Mouse (Mus musculus) intestine, embryonic 15.5 days (tissue): Measurements from ENCODE around the gene Rad9a. TPM values are rescaled to one million over a fixed set of nuclear protein-coding genes. Genes with fewer than 3 reads are reported as not detected.
A peak's percentile ranks its signal among the peaks of the same experiment; 100 is the strongest.

Experiments used
- ATAC-seq: fragments of 200-750 bp; cut with Nextera tagmentation; 2 replicates; pipeline ENCODE4 v1.8.0; 2017; ENCODE audit warnings: moderate TSS enrichment, moderate library complexity
- H3K27ac ChIP-seq: fragments of 300-500 bp; sonication (generic); 2 replicates; pipeline ENCODE4 v1.5.1; 2015; ENCODE audit warnings: mild to moderate bottlenecking, inconsistent platforms
- H3K27me3 ChIP-seq: fragments of 300-500 bp; sonication (generic); replicated peaks from 2 replicates; pipeline ENCODE4 v1.6.1; 2015; ENCODE audit warnings: inconsistent platforms
- H3K36me3 ChIP-seq: fragments of 300-500 bp; sonication (generic); 2 replicates; pipeline ENCODE4 v1.6.1; 2015; ENCODE audit warnings: inconsistent platforms
- H3K4me1 ChIP-seq: fragments of 300-500 bp; sonication (generic); replicated peaks from 2 replicates; pipeline ENCODE4 v1.6.1; 2015; ENCODE audit warnings: inconsistent platforms
- H3K4me2 ChIP-seq: fragments of 300-500 bp; sonication (generic); replicated peaks from 2 replicates; pipeline ENCODE4 v1.6.1; 2015; ENCODE audit warnings: mild to moderate bottlenecking, inconsistent platforms
- H3K4me3 ChIP-seq: fragments of 300-500 bp; sonication (generic); replicated peaks from 2 replicates; pipeline ENCODE4 v1.5.1; 2015; ENCODE audit warnings: inconsistent platforms
- H3K9ac ChIP-seq: fragments of 300-500 bp; sonication (generic); 2 replicates; pipeline ENCODE4 v1.6.1; 2015; ENCODE audit warnings: inconsistent platforms
- H3K9me3 ChIP-seq: fragments of 300-500 bp; sonication (generic); 2 replicates; pipeline ENCODE4 v1.6.1; 2016; ENCODE audit warnings: inconsistent platforms
- WGBS: fragments of 180-500 bp; shearing (Covaris S2); methylation state at CpG from one replicate; pipeline ENCODE4 v1.1.7; 2015; 5-methylcytosine and 5-hydroxymethylcytosine counted together
- polyA plus RNA-seq: library from polyadenylated mRNA; unstranded; fragments of >200 nt; fragmentation: Nextera tagmentation; extraction: Ambion mirVana; gene quantifications from 2 replicates; pipeline ENCODE4 v1.2.1, GENCODE M21; 2015

Gene Rad9a
- polyA plus RNA-seq, 1 experiment from 2014 or later = 29.3 TPM

- Histone ChIP-seq H3K9me3 (no peaks in the 10 kb centered on the region), H3K27ac (no peak overlapping the region), H3K4me1 (peaks cover 31% of the 10 kb centered on the region), H3K4me3 (no peak overlapping the region), H3K9ac (no peak overlapping the region), H3K27me3 (no peaks in the 10 kb centered on the region), H3K4me2 (no peak overlapping the region), H3K36me3 (no peaks in the 10 kb centered on the region)
- no peak for ATAC-seq
- 59% methylated on average over 4 of the region's 4 CpGs for WGBS
Observed at GRCm38 (mm10) chr19:4228891-4229290, 27.4 kb upstream of the Rad9a start.

- Histone ChIP-seq H3K36me3 (0 out of 2 replicates have a peak, but pooled peaks cover 4% of the 10 kb centered on the region), H3K4me1 (peaks cover 35% of the 10 kb centered on the region)
Observed at GRCm38 (mm10) chr19:4227894-4228678, 26.6 kb upstream of the Rad9a start.

GRCm38 (mm10) chr19:4227446-4227845 lies 26.0 kb upstream of the Rad9a start:
- 69% methylated on average over 5 of the region's 5 CpGs for WGBS
- no peaks in the 10 kb centered on the region for H3K27me3 ChIP-seq
- no peak overlapping the region for H3K4me3 ChIP-seq
- H3K27ac ChIP-seq = no peak overlapping the region
- H3K36me3 ChIP-seq = 0 out of 2 replicates have a peak, but pooled peaks cover 5% of the 10 kb centered on the region
- H3K9me3 ChIP-seq = no peaks in the 10 kb centered on the region
- peaks cover 34% of the 10 kb centered on the region for H3K4me1 ChIP-seq
- H3K4me2 ChIP-seq = no peak overlapping the region
- ATAC-seq = no peak
- no peak overlapping the region for H3K9ac ChIP-seq

More at GRCm38 (mm10) chr19:4227894-4228678, 26.6 kb upstream of the Rad9a start:
- peak; percentile 24; the same call in 1 of the 2 replicates for ATAC-seq
- Histone ChIP-seq H3K27me3 (no peaks in the 10 kb centered on the region), H3K27ac (0 out of 2 replicates have a peak overlapping the region, but pooled peaks have one; percentile 15), H3K4me3 (no peak overlapping the region), H3K9me3 (no peaks in the 10 kb centered on the region), H3K4me2 (no peak overlapping the region), H3K9ac (no peak overlapping the region)
- 14% methylated on average over 8 of the region's 8 CpGs for WGBS

- WGBS = 85% methylated on average over 7 of the region's 7 CpGs
- ATAC-seq = no peak
- H3K4me3 ChIP-seq = no peak overlapping the region
- H3K36me3 ChIP-seq = peaks cover 9% of the 10 kb centered on the region; the same call in 1 of the 2 replicates
- H3K4me1 ChIP-seq = peaks cover 37% of the 10 kb centered on the region
- no peaks in the 10 kb centered on the region for H3K27me3 ChIP-seq
- no peaks in the 10 kb centered on the region for H3K9me3 ChIP-seq
- H3K27ac ChIP-seq = no peak overlapping the region
- H3K4me2 ChIP-seq = no peak overlapping the region
- no peak overlapping the region for H3K9ac ChIP-seq
Observed at GRCm38 (mm10) chr19:4226779-4227178, 25.3 kb upstream of the Rad9a start.

GRCm38 (mm10) chr19:4222165-4222564 lies 20.7 kb upstream of the Rad9a start:
- H3K27me3 ChIP-seq = no peaks in the 10 kb centered on the region
- peaks cover 9% of the 10 kb centered on the region; the same call in 1 of the 2 replicates for H3K36me3 ChIP-seq
- H3K4me3 ChIP-seq = no peak overlapping the region
- ATAC-seq = no peak
- H3K9ac ChIP-seq = no peak overlapping the region
- H3K4me2 ChIP-seq = peak overlapping the region; percentile 48
- H3K9me3 ChIP-seq = no peaks in the 10 kb centered on the region
- no peak overlapping the region; the same call in 1 of the 2 replicates for H3K27ac ChIP-seq
- peaks cover 60% of the 10 kb centered on the region for H3K4me1 ChIP-seq
- WGBS = 62% methylated on average over 11 of the region's 11 CpGs

GRCm38 (mm10) chr19:4220957-4221743 lies 19.7 kb upstream of the Rad9a start:
- Histone ChIP-seq H3K9me3 (no peaks in the 10 kb centered on the region), H3K27ac (peak overlapping the region; percentile 79), H3K4me2 (peak overlapping the region; percentile 48), H3K27me3 (no peaks in the 10 kb centered on the region), H3K36me3 (peaks cover 9% of the 10 kb centered on the region; the same call in 1 of the 2 replicates), H3K4me3 (peak overlapping the region; percentile 24), H3K4me1 (peaks cover 70% of the 10 kb centered on the region), H3K9ac (peak overlapping the region; percentile 14; the same call in 1 of the 2 replicates)
- WGBS = 14% methylated on average over 14 of the region's 14 CpGs
- peak; percentile 84 for ATAC-seq

GRCm38 (mm10) chr19:4220416-4220815 lies 19.0 kb upstream of the Rad9a start:
- WGBS = 32% methylated on average over 4 of the region's 4 CpGs
- Histone ChIP-seq H3K27me3 (no peaks in the 10 kb centered on the region), H3K27ac (peak overlapping the region; percentile 79), H3K4me2 (peak overlapping the region; percentile 48), H3K4me1 (peaks cover 76% of the 10 kb centered on the region), H3K4me3 (no peak overlapping the region; the same call in 1 of the 2 replicates), H3K36me3 (peaks cover 9% of the 10 kb centered on the region; the same call in 1 of the 2 replicates), H3K9me3 (no peaks in the 10 kb centered on the region), H3K9ac (0 out of 2 replicates have a peak overlapping the region, but pooled peaks have one; percentile 14)
- ATAC-seq = peak; percentile 40

- peak overlapping the region; percentile 48 for H3K4me2 ChIP-seq
- H3K4me3 ChIP-seq = no peak overlapping the region
- no peak overlapping the region for H3K9ac ChIP-seq
- H3K9me3 ChIP-seq = no peaks in the 10 kb centered on the region
- no peaks in the 10 kb centered on the region for H3K27me3 ChIP-seq
- peak overlapping the region; percentile 79 for H3K27ac ChIP-seq
- H3K36me3 ChIP-seq = peaks cover 9% of the 10 kb centered on the region; the same call in 1 of the 2 replicates
- peaks cover 78% of the 10 kb centered on the region for H3K4me1 ChIP-seq
- 76% methylated on average over 6 of the region's 6 CpGs for WGBS
- no peak for ATAC-seq
Observed at GRCm38 (mm10) chr19:4219943-4220342, 18.5 kb upstream of the Rad9a start.

- no peak overlapping the region for H3K4me3 ChIP-seq
- no peak overlapping the region for H3K4me2 ChIP-seq
- H3K9ac ChIP-seq = no peak overlapping the region
- peaks cover 81% of the 10 kb centered on the region for H3K4me1 ChIP-seq
- no peak for ATAC-seq
- H3K36me3 ChIP-seq = peaks cover 8% of the 10 kb centered on the region; the same call in 1 of the 2 replicates
- 64% methylated on average over 1 of the region's 1 CpGs for WGBS
- no peaks in the 10 kb centered on the region for H3K9me3 ChIP-seq
- H3K27me3 ChIP-seq = no peaks in the 10 kb centered on the region
- H3K27ac ChIP-seq = no peak overlapping the region
Observed at GRCm38 (mm10) chr19:4218784-4219183, 17.3 kb upstream of the Rad9a start.

GRCm38 (mm10) chr19:4218293-4218692 lies 16.8 kb upstream of the Rad9a start:
- no peak overlapping the region for H3K4me3 ChIP-seq
- H3K36me3 ChIP-seq = peaks cover 4% of the 10 kb centered on the region; the same call in 1 of the 2 replicates
- no peaks in the 10 kb centered on the region for H3K27me3 ChIP-seq
- peak overlapping the region; percentile 64 for H3K27ac ChIP-seq
- peak overlapping the region; percentile 91; the same call in 1 of the 2 replicates for H3K4me2 ChIP-seq
- 73% methylated on average over 11 of the region's 11 CpGs for WGBS
- H3K9ac ChIP-seq = no peak overlapping the region
- ATAC-seq = no peak
- H3K4me1 ChIP-seq = peaks cover 82% of the 10 kb centered on the region
- no peaks in the 10 kb centered on the region for H3K9me3 ChIP-seq

- H3K9ac ChIP-seq = no peak overlapping the region
- peaks cover 86% of the 10 kb centered on the region for H3K4me1 ChIP-seq
- no peaks in the 10 kb centered on the region for H3K9me3 ChIP-seq
- H3K36me3 ChIP-seq = peaks cover 4% of the 10 kb centered on the region; the same call in 1 of the 2 replicates
- H3K4me2 ChIP-seq = peak overlapping the region; percentile 91; the same call in 1 of the 2 replicates
- peak overlapping the region; percentile 70 for H3K27ac ChIP-seq
- no peaks in the 10 kb centered on the region for H3K27me3 ChIP-seq
- ATAC-seq = no peak
- 28% methylated on average over 3 of the region's 3 CpGs for WGBS
- H3K4me3 ChIP-seq = no peak overlapping the region
Observed at GRCm38 (mm10) chr19:4217855-4218254, 16.4 kb upstream of the Rad9a start.

GRCm38 (mm10) chr19:4217140-4217539 lies 15.7 kb upstream of the Rad9a start:
- Histone ChIP-seq H3K4me2 (peak overlapping the region; percentile 91), H3K36me3 (peaks cover under 1% of the 10 kb centered on the region; the same call in 1 of the 2 replicates), H3K27me3 (0 out of 2 replicates have a peak, but pooled peaks cover 2% of the 10 kb centered on the region), H3K4me1 (peaks cover 85% of the 10 kb centered on the region), H3K27ac (peak overlapping the region; percentile 70), H3K9ac (peak overlapping the region; percentile 3; the same call in 1 of the 2 replicates), H3K4me3 (peak overlapping the region; percentile 87; the same call in 1 of the 2 replicates), H3K9me3 (no peaks in the 10 kb centered on the region)
- peak; percentile 26 for ATAC-seq
- 11% methylated on average over 5 of the region's 5 CpGs for WGBS
